Mouse (Mus musculus): ENCODE data around the gene Acaca. TPM values are rescaled to one million over a fixed set of nuclear protein-coding genes. Genes with fewer than 3 reads are reported as not detected.

The Acaca gene
- polyA plus RNA-seq, 1 experiment from 2014 or later = 10.9 TPM

- H3K4me3 ChIP-seq (ENCODE audit: inconsistent target) = no peak overlapping the region
- H3K36me3 ChIP-seq (ENCODE audit: inconsistent target) = no peaks in the 10 kb centered on the region
- 86% methylated on average over 1 of the region's 1 CpGs for WGBS (ENCODE audit: missing documents)
- no peak overlapping the region for H3K27ac ChIP-seq
- no peaks in the 10 kb centered on the region for H3K79me2 ChIP-seq (ENCODE audit: inconsistent target)
Measured at GRCm38 (mm10) chr11:84247370-84247769, 117.9 kb downstream of the Acaca start.

GRCm38 (mm10) chr11:84251170-84251569 is 121.7 kb downstream of the Acaca start:
- WGBS (ENCODE audit: missing documents) = 71% methylated on average over 3 of the region's 3 CpGs
- H3K4me3 ChIP-seq (ENCODE audit: inconsistent target) = no peak overlapping the region
- H3K36me3 ChIP-seq (ENCODE audit: inconsistent target) = no peaks in the 10 kb centered on the region
- no peak overlapping the region for H3K27ac ChIP-seq
- H3K79me2 ChIP-seq (ENCODE audit: inconsistent target) = no peaks in the 10 kb centered on the region

GRCm38 (mm10) chr11:84252425-84252824 is 123.0 kb downstream of the Acaca start:
- H3K27ac ChIP-seq = no peak overlapping the region
- WGBS (ENCODE audit: missing documents) = 100% methylated on average over 1 of the region's 1 CpGs

GRCm38 (mm10) chr11:84255879-84256278 is 126.4 kb downstream of the Acaca start:
- Histone ChIP-seq H3K36me3 (ENCODE audit: inconsistent target) (no peaks in the 10 kb centered on the region), H3K4me3 (ENCODE audit: inconsistent target) (no peak overlapping the region), H3K79me2 (ENCODE audit: inconsistent target) (no peaks in the 10 kb centered on the region), H3K27ac (no peak overlapping the region)
- WGBS (ENCODE audit: missing documents) = 82% methylated on average over 3 of the region's 4 CpGs

More at GRCm38 (mm10) chr11:84252425-84252824, 123.0 kb downstream of the Acaca start:
- no peaks in the 10 kb centered on the region for H3K36me3 ChIP-seq (ENCODE audit: inconsistent target)
- H3K79me2 ChIP-seq (ENCODE audit: inconsistent target) = no peaks in the 10 kb centered on the region
- no peak overlapping the region for H3K4me3 ChIP-seq (ENCODE audit: inconsistent target)

GRCm38 (mm10) chr11:84258053-84258710 is 128.7 kb downstream of the Acaca start:
- Histone ChIP-seq H3K79me2 (ENCODE audit: inconsistent target) (no peaks in the 10 kb centered on the region), H3K27ac (no peak overlapping the region), H3K4me3 (ENCODE audit: inconsistent target) (no peak overlapping the region), H3K36me3 (ENCODE audit: inconsistent target) (0 out of 2 replicates have a peak, but pooled peaks cover 7% of the 10 kb centered on the region)
- 93% methylated on average over 3 of the region's 4 CpGs for WGBS (ENCODE audit: missing documents)

- Histone ChIP-seq H3K36me3 (ENCODE audit: inconsistent target) (0 out of 2 replicates have a peak, but pooled peaks cover 12% of the 10 kb centered on the region), H3K27ac (no peak overlapping the region), H3K79me2 (ENCODE audit: inconsistent target) (no peaks in the 10 kb centered on the region), H3K4me3 (ENCODE audit: inconsistent target) (no peak overlapping the region)
- 82% methylated on average over 3 of the region's 3 CpGs for WGBS (ENCODE audit: missing documents)
Measured at GRCm38 (mm10) chr11:84264490-84264889, 135.0 kb downstream of the Acaca start.

- Histone ChIP-seq H3K79me2 (ENCODE audit: inconsistent target) (no peaks in the 10 kb centered on the region), H3K4me3 (ENCODE audit: inconsistent target) (no peak overlapping the region), H3K27ac (no peak overlapping the region), H3K36me3 (ENCODE audit: inconsistent target) (0 out of 2 replicates have a peak, but pooled peaks cover 5% of the 10 kb centered on the region)
Measured at GRCm38 (mm10) chr11:84268068-84268467, 138.6 kb downstream of the Acaca start.

- no peak overlapping the region for H3K27ac ChIP-seq
- WGBS (ENCODE audit: missing documents) = 95% methylated on average over 3 of the region's 3 CpGs
- H3K36me3 ChIP-seq (ENCODE audit: inconsistent target) = 0 out of 2 replicates have a peak, but pooled peaks cover 11% of the 10 kb centered on the region
- H3K4me3 ChIP-seq (ENCODE audit: inconsistent target) = no peak overlapping the region
- H3K79me2 ChIP-seq (ENCODE audit: inconsistent target) = no peaks in the 10 kb centered on the region
Measured at GRCm38 (mm10) chr11:84270511-84270910, 141.0 kb downstream of the Acaca start.

GRCm38 (mm10) chr11:84271948-84272347 is 142.5 kb downstream of the Acaca start:
- H3K27ac ChIP-seq = no peak overlapping the region
- no peak overlapping the region for H3K4me3 ChIP-seq (ENCODE audit: inconsistent target)
- H3K36me3 ChIP-seq (ENCODE audit: inconsistent target) = 0 out of 2 replicates have a peak, but pooled peaks cover 5% of the 10 kb centered on the region
- no peaks in the 10 kb centered on the region for H3K79me2 ChIP-seq (ENCODE audit: inconsistent target)
- WGBS (ENCODE audit: missing documents) = over 99% methylated on average over 10 of the region's 10 CpGs

- no peak overlapping the region for H3K27ac ChIP-seq
- no peaks in the 10 kb centered on the region for H3K79me2 ChIP-seq (ENCODE audit: inconsistent target)
- 92% methylated on average over 3 of the region's 3 CpGs for WGBS (ENCODE audit: missing documents)
- H3K36me3 ChIP-seq (ENCODE audit: inconsistent target) = 0 out of 2 replicates have a peak, but pooled peaks cover 5% of the 10 kb centered on the region
- H3K4me3 ChIP-seq (ENCODE audit: inconsistent target) = no peak overlapping the region
Measured at GRCm38 (mm10) chr11:84272574-84272973, 143.1 kb downstream of the Acaca start.

- no peaks in the 10 kb centered on the region for H3K79me2 ChIP-seq (ENCODE audit: inconsistent target)
- H3K4me3 ChIP-seq (ENCODE audit: inconsistent target) = no peak overlapping the region
- 85% methylated on average over 5 of the region's 5 CpGs for WGBS (ENCODE audit: missing documents)
- no peak overlapping the region for H3K27ac ChIP-seq
- H3K36me3 ChIP-seq (ENCODE audit: inconsistent target) = 0 out of 2 replicates have a peak, but pooled peaks cover 5% of the 10 kb centered on the region
Measured at GRCm38 (mm10) chr11:84276979-84277378, 147.5 kb downstream of the Acaca start.

GRCm38 (mm10) chr11:84281280-84281679 is 151.8 kb downstream of the Acaca start:
- WGBS (ENCODE audit: missing documents) = 96% methylated on average over 5 of the region's 5 CpGs
- Histone ChIP-seq H3K27ac (no peak overlapping the region), H3K4me3 (ENCODE audit: inconsistent target) (no peak overlapping the region), H3K79me2 (ENCODE audit: inconsistent target) (no peaks in the 10 kb centered on the region), H3K36me3 (ENCODE audit: inconsistent target) (no peaks in the 10 kb centered on the region)

GRCm38 (mm10) chr11:84282944-84283703 is 153.7 kb downstream of the Acaca start:
- Histone ChIP-seq H3K36me3 (ENCODE audit: inconsistent target) (no peaks in the 10 kb centered on the region), H3K27ac (no peak overlapping the region), H3K4me3 (ENCODE audit: inconsistent target) (no peak overlapping the region), H3K79me2 (ENCODE audit: inconsistent target) (no peaks in the 10 kb centered on the region)
- WGBS (ENCODE audit: missing documents) = 91% methylated on average over 7 of the region's 7 CpGs

- H3K36me3 ChIP-seq (ENCODE audit: inconsistent target) = no peaks in the 10 kb centered on the region
- WGBS (ENCODE audit: missing documents) = 69% methylated on average over 3 of the region's 3 CpGs
- H3K4me3 ChIP-seq (ENCODE audit: inconsistent target) = no peak overlapping the region
- peak overlapping the region; percentile 33 for H3K27ac ChIP-seq
- no peaks in the 10 kb centered on the region for H3K79me2 ChIP-seq (ENCODE audit: inconsistent target)
Measured at GRCm38 (mm10) chr11:84290781-84291180, 161.3 kb downstream of the Acaca start.

GRCm38 (mm10) chr11:84292532-84292931 is 163.1 kb downstream of the Acaca start:
- no peak overlapping the region for H3K27ac ChIP-seq
- no peaks in the 10 kb centered on the region for H3K79me2 ChIP-seq (ENCODE audit: inconsistent target)
- H3K4me3 ChIP-seq (ENCODE audit: inconsistent target) = no peak overlapping the region
- H3K36me3 ChIP-seq (ENCODE audit: inconsistent target) = no peaks in the 10 kb centered on the region
- WGBS (ENCODE audit: missing documents) = 61% methylated on average over 3 of the region's 3 CpGs

Data from macrophage (primary cell).